Mouse (Mus musculus): ENCODE measurements around the gene Kcnrg. TPM values are rescaled to one million over a fixed set of nuclear protein-coding genes. Genes with fewer than 3 reads are reported as not detected.

Kcnrg gene
- polyA plus RNA-seq, 2 experiments, result 0.13 to 0.19 TPM

DNA sequence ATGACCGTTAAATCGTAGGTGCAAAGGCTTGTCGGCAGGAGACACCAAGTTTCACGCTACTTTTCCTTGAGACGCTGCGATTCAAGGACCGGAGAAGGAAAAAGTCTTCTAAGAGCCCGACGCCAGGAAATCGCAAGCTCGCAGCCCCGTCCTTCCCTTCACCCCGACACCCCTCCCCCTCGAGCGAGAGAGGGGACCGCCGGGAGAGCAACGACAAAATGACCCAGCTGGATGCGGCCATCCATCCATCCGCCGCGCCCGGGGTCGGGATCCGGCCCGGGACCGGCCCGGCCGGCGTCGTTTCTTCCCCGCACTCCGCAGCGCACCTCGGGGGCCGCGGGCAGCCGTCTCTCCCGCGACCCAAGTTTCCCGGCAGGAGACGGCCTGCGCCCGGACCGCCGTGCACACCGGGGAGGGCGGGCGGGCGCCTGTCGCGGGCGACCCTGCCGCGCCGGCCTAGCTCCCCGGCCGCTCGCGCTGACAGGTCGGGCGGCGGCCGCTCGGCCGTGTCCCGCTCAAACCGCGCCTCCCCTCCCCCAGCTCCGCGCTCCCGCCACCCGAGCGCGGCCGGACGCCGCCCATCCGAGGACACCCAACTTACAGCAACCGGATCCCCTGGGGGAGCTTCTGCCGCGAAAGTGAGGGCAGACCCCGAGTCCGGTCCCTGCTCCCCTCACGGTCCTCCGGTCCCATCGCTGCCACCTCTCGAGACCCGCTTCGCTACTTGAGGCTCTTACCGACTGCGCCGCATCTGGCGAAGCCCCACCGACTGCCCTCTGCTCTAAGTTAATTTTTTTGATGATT, 40.8 kb downstream of the Kcnrg start:
- H3K4me1 ChIP-seq (replicated peaks; ENCODE audit: control insufficient read depth in 2 of 2, insufficient read depth in 2 of 2, low read length in 1 of 2), result peaks cover 8 to 11% of the 10 kb centered on the region in 2 experiments
- under 1% methylated on average over 90 of the region's 95 CpGs for WGBS (ENCODE audit: insufficient replicate concordance)
- ATAC-seq (ENCODE audit: insufficient read depth), result peak; percentile 76
- TF ChIP-seq EP300 (IDR thresholded peaks at IDR 0.05; ENCODE audit: low read depth), result peak; percentile 53
- TF ChIP-seq CTCF (IDR thresholded peaks at IDR 0.05; ENCODE audit: low read depth), result peak; percentile 19; the same call in 1 of the 2 replicates
- H3K36me3 ChIP-seq (replicated peaks; ENCODE audit: control insufficient read depth, insufficient read depth, low read depth), result peaks cover 2% of the 10 kb centered on the region
- peak overlapping the region; percentile 71 for H3K4me2 ChIP-seq (ENCODE audit: low read depth)
- H3K9ac ChIP-seq (replicated peaks), result peak overlapping the region; percentile 99
- H3K27me3 ChIP-seq (ENCODE audit: control insufficient read depth, insufficient read depth, low read length), result no peaks in the 10 kb centered on the region
- H3K9me3 ChIP-seq (ENCODE audit: control insufficient read depth, low read length), result no peaks in the 10 kb centered on the region
- H3K27ac ChIP-seq, result peak overlapping the region; percentile 78
- peak overlapping the region; percentile 87 to 93 for H3K4me3 ChIP-seq (ENCODE audit: insufficient read depth in 1 of 2, low read depth in 2 of 2, low read length in 2 of 2)
- peak in 2 of 3 experiments; percentile 43 to 47 for DNase-seq (ENCODE audit: low read depth in 3 of 3, low spot score in 3 of 3)

DNA sequence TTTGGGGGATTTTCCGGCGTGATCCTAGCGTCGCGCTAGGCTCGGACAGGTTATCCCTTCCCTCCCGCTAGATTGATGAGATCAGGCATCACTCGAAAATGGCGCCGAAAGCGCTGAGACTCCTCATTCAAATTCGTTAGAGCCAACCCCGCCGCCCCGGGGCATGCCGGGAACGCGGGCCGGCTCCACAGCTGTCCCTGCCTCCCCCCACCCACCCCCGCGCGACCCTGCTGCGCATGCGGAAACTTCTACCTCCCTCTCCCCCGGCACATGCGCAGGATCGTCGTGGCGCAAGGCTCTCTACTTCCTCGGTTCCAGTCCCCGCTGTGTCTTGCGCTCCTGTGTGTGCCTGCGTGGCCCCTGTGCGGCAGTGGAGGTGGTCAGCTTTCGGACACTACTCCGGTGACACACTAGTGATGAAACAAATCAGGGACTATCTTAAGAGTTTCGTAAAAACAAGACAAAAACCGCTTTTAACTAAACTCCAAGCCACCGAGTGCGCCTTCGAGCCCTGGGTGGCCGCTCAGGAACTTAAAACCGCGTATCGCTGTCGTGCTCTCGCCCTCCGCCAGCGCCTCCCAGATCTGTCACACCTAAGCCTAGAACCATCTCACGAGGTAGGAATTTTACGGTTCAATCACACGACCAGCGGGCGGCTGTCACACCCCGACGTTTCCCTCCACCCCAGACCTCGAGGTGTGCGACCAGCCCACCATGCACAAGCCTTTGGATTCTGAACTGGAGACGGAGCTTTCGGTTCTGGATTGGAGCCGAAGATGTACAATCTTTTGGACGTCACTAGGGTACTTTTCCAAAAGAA, 41.6 kb downstream of the Kcnrg start:
- no peaks in the 10 kb centered on the region for H3K9me3 ChIP-seq (ENCODE audit: control insufficient read depth, low read length)
- no peaks in the 10 kb centered on the region for H3K27me3 ChIP-seq (ENCODE audit: control insufficient read depth, insufficient read depth, low read length)
- peak; percentile 24; the same call in 1 of the 2 replicates for TF ChIP-seq EP300 (IDR thresholded peaks at IDR 0.05; ENCODE audit: low read depth)
- peak; percentile 10; the same call in 1 of the 2 replicates for TF ChIP-seq CTCF (IDR thresholded peaks at IDR 0.05; ENCODE audit: low read depth)
- WGBS (ENCODE audit: insufficient replicate concordance), result under 1% methylated on average over 62 of the region's 62 CpGs
- peaks cover 9 to 14% of the 10 kb centered on the region in 2 experiments for H3K4me1 ChIP-seq (replicated peaks; ENCODE audit: control insufficient read depth in 2 of 2, insufficient read depth in 2 of 2, low read length in 1 of 2)
- peak overlapping the region; percentile 71 for H3K4me2 ChIP-seq (ENCODE audit: low read depth)
- peak overlapping the region; percentile 87 to 93 for H3K4me3 ChIP-seq (ENCODE audit: insufficient read depth in 1 of 2, low read depth in 2 of 2, low read length in 2 of 2)
- peak overlapping the region; percentile 99 for H3K9ac ChIP-seq (replicated peaks)
- H3K27ac ChIP-seq, result peak overlapping the region; percentile 78
- DNase-seq (ENCODE audit: low read depth in 3 of 3, low spot score in 3 of 3) (peak; percentile 94), ATAC-seq (ENCODE audit: insufficient read depth) (peak; percentile 89)
- H3K36me3 ChIP-seq (replicated peaks; ENCODE audit: control insufficient read depth, insufficient read depth, low read depth), result no peaks in the 10 kb centered on the region

DNA sequence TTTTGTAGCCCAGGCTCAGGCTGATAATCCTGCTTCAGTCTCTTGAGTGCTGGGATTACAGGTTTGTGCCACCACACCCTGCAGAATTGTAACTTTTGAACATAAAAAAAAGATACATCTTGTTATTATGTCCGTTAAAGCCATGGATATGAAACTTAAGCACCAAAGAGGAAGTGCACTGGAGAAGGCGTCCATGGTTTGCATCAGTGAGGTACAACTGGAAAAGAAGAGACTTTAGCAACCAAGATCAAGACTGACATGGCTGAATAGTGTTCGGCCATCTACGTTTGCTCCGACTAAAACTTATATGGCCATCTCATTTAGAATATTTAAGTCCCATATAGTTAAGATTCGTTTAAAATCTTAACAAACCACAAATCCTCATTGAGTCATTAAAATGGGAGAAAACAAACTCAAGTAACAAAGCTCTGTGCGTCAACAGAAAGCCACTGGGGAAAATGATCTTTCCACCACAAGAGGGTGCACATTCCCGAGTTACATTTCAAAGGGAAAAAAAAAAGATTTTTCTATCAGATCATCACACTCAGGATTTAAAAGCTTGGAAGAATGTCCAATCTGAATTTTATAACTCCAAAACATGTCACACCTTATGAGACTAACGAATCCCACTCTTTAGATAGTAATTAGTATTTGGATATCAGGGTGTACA, 43.2 kb downstream of the Kcnrg start:
- Histone ChIP-seq H3K9me3 (ENCODE audit: control insufficient read depth, low read length) (no peaks in the 10 kb centered on the region), H3K27me3 (ENCODE audit: control insufficient read depth, insufficient read depth, low read length) (no peaks in the 10 kb centered on the region), H3K4me2 (ENCODE audit: low read depth) (peak overlapping the region; percentile 71), H3K36me3 (replicated peaks; ENCODE audit: control insufficient read depth, insufficient read depth, low read depth) (no peaks in the 10 kb centered on the region), H3K27ac (peak overlapping the region; percentile 78), H3K9ac (replicated peaks) (peak overlapping the region; percentile 99), H3K4me3 (ENCODE audit: insufficient read depth in 1 of 2, low read depth in 2 of 2, low read length in 2 of 2) (peak overlapping the region in 1 of 2 experiments; percentile 87; a peak in 2 of 4 replicates), H3K4me1 (replicated peaks; ENCODE audit: control insufficient read depth in 2 of 2, insufficient read depth in 2 of 2, low read length in 1 of 2) (peaks cover 18 to 28% of the 10 kb centered on the region in 2 experiments)
- WGBS (ENCODE audit: insufficient replicate concordance), result 26% methylated on average over 9 of the region's 9 CpGs
- peak in 1 of 3 experiments; percentile 56 for DNase-seq (ENCODE audit: low read depth in 3 of 3, low spot score in 3 of 3)
- ATAC-seq (ENCODE audit: insufficient read depth), result no peak
- TF ChIP-seq CTCF (IDR thresholded peaks at IDR 0.05; ENCODE audit: low read depth) (peak; percentile 57; the same call in 1 of the 2 replicates), EP300 (IDR thresholded peaks at IDR 0.05; ENCODE audit: low read depth) (no peak)

DNA sequence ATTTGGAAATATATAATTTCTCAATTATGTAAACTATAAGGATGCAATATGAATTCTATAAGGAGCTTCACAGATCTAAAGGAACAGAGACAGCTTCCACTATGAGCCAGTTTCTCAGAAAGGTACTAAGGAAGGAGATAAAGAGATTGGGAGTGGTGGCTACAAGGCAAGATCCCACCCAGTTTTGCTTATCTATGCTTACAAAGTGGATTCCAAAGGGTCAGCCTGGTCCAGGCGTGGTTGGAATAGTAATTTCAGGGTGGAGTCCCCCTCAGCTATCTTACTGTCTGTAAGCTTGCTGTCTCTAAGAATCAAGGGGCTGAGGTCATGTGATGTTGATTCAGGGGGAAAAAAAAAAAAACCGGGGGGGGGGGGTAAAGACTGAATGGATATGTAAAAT, 49.2 kb downstream of the Kcnrg start:
- DNase-seq (ENCODE audit: low read depth in 3 of 3, low spot score in 3 of 3), result peak; percentile 77 to 82 (median 81)
- peaks cover 29 to 43% of the 10 kb centered on the region in 2 experiments for H3K4me1 ChIP-seq (replicated peaks; ENCODE audit: control insufficient read depth in 2 of 2, insufficient read depth in 2 of 2, low read length in 1 of 2)
- no peaks in the 10 kb centered on the region for H3K27me3 ChIP-seq (ENCODE audit: control insufficient read depth, insufficient read depth, low read length)
- no peaks in the 10 kb centered on the region for H3K9me3 ChIP-seq (ENCODE audit: control insufficient read depth, low read length)
- peak overlapping the region in 1 of 2 experiments; percentile 28; a peak in 2 of 4 replicates for H3K4me3 ChIP-seq (ENCODE audit: insufficient read depth in 1 of 2, low read depth in 2 of 2, low read length in 2 of 2)
- H3K27ac ChIP-seq, result peak overlapping the region; percentile 93
- 8% methylated on average over 2 of the region's 2 CpGs for WGBS (ENCODE audit: insufficient replicate concordance)
- peak overlapping the region; percentile 53; the same call in 1 of the 2 replicates for H3K9ac ChIP-seq (replicated peaks)
- no peaks in the 10 kb centered on the region for H3K36me3 ChIP-seq (replicated peaks; ENCODE audit: control insufficient read depth, insufficient read depth, low read depth)
- TF ChIP-seq EP300 (IDR thresholded peaks at IDR 0.05; ENCODE audit: low read depth) (peak; percentile 53), CTCF (IDR thresholded peaks at IDR 0.05; ENCODE audit: low read depth) (no peak)
- ATAC-seq (ENCODE audit: insufficient read depth), result peak; percentile 99
- peak overlapping the region; percentile 74 for H3K4me2 ChIP-seq (ENCODE audit: low read depth)

Measured in liver, embryonic 14.5 days (tissue).